Mouse (Mus musculus) monocyte, adult 5-6 weeks (primary cell): ENCODE measurements around the gene Trim14. TPM values are rescaled to one million over a fixed set of nuclear protein-coding genes. Genes with fewer than 3 reads are reported as not detected.

Experiments used
- ATAC-seq: fragments of 153-309, 156-312 bp; replicated peaks from 2 replicates; pipeline ENCODE4 v1.8.0; 2017; ENCODE audit warnings: mild to moderate bottlenecking; ENCODE audit not compliant: low TSS enrichment, insufficient number of reproducible peaks, severe bottlenecking, poor library complexity, low FRiP score
- total RNA-seq: library from RNA; stranded (forward); fragments of 200-1000, 200-491, 200-594 nt; gene quantifications from 3 replicates; pipeline ENCODE4 v1.2.3, GENCODE M21; 2017

Gene Trim14
- total RNA-seq, 1 experiment from 2014 or later = 19.8 TPM

DNA sequence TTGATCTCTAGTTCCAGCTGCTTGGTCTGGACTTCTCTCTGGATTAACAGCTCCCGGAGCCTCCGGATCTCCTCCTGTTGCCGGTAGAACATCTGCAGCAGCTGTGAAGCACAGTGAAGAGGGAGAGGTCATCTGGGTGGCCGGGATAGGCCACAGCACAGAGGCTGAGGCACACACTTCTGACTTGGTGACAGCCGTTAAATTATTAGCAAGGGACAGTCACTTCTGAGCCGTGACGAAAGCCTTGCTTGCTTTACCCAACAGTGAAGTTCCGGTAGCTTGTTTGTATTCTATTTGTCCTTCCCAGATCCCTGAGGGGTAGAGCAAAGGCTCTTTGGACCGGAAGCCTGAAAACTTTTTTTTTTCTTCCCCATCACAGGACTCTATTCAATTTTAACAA, 3.2 kb upstream of the Trim14 start:
- ATAC-seq = no peak

DNA sequence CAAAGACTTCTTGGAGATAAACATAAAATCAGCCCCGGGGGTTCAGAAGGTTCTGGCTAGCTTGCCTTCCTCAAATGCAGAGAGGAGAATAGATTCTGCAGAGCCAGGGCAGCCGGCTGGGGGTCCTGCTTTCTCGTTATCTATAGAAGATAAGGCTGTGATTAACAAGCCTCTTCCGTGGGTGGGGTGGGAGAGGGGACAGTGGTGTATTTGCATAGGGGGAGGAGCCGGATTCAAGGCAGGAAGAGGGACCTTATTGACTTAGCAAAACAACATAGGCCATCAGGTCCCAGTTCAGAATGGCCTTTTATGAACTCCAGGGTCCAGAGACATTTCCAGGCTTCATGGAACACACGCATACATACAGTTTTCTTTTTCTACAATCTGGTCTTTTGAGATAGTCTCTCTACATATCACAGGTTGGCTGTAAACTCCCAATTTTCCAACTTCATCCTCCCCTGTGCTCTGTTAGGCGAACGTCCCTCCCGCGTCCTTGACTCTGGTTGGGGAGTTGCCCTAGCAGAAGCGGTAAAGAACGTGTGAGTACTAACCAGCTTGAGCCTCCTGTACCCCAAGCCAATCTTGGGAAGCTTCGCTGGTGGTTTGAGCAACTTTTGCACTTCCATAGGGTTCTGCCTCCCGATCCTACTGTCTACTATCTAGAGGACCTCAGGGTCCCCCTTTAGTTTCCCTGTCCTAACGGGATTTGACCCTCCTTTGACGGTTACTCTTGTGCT, 679 bp downstream of the Trim14 start:
- ATAC-seq = no peak; the same call in 1 of the 2 replicates

DNA sequence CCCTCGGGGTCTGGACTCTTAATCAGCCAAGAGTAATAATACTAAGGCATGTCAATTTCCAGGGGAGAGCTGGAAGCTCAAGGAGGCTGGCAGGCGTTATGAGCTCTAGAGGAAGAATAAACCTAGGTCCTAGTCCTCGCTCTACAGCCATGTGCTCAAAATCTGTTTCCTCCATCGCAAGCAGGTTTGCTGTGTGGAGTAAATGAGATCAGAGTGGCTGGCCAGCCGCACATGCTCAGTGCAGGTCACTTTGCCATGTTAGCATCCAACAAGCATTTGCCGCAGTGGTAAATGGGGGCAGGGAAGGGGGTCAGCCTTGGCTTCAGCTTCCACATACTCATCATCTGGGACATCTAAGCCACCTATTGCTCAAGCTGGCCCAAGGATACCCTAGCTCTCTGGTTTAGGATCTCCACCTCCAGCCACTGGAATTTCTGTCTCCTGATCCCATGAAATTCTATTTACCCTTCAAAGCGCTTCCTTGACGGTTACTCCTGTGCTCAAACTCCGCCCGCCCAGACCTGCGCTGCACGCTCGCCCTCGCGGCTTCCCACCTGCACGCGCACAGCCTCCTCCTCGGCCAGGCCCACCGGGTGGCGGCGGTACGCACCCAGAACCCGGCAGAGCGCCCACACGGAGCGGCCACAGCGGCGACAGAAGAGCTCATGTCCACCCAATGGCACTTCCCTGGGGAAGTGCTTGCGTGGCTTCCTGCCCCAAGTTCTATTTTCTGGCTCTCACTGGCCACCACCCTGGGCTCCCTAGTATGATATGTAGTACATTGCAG, 1.8 kb downstream of the Trim14 start:
- ATAC-seq = peak; percentile 6; the same call in 1 of the 2 replicates

DNA sequence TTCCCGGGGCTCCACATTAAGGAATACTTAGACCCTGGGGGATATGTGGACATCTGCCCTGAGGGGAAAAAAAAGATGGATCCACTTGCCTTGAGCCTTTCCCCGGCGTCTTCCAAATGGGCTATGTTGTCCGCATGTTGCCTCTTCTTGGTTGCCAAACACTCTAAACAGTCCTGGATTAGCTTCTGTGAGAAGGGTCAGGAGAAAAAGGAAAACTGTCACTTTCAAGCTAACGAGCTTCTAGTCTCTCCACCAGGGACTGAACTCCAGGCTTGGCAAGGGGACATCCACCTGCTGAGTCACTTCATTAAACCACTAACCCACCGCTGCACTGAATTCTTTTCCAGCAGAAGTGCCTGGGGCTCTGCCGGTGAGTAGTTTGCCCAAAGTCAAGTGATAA, 3.0 kb downstream of the Trim14 start:
- no peak for ATAC-seq

DNA sequence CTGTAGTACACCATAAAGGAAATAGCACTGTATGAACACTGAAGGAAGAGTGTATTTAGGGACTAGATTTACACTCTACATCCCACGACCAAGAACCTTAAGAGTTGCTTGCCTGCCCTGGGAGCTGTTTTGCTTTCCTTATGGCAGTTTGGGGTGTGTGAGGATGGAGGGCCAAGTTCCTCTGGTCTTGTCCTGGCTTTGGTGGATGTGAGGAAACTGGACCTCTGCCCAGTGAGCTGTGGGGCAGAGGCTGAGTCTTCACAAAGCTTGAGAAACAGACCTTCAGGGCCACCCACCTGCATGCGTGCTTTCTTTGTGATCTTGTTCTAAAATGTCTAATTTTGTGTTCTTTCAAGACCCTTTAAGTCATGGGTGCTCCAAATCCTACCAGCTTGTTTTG, 3.4 kb downstream of the Trim14 start:
- no peak for ATAC-seq

DNA sequence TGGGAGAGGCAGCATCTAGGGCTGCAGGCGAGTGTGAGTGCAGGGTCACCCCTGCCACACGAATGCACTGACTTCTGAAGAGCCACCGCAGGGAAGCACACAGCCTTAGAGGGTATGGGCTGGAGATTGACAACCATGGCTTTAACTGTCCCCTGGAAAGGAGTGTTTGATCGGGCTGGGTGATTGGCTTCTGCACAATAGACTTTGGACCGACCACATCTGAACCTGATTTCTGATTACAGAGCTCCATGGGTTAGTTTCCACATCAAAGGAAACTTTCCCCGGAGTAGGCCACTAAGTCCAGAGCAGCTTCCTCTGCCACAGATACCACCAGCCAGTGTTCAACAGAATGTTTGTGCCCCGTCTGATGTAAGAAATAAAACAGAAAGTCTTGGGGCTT, 6.2 kb downstream of the Trim14 start:
- ATAC-seq = no peak

DNA sequence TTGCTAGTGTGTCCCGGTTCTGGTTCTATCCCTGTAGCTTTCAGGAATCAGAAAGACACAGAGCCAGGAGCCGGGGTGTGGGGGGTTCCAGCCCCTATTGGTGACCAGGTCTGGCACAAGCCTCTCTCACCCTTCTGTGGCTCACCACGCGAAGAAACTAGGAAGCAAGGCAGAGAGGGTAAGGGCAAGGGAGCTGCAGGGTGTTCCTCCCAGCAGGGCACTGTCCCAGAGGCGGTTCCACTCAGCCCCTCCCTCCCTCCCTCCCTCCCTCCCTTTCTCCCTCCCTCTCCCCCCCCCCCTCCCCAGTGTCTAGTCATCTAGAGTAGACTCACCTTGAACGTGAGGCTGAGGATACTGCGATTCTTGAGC, 8.4 kb downstream of the Trim14 start:
- ATAC-seq = peak; percentile 79

DNA sequence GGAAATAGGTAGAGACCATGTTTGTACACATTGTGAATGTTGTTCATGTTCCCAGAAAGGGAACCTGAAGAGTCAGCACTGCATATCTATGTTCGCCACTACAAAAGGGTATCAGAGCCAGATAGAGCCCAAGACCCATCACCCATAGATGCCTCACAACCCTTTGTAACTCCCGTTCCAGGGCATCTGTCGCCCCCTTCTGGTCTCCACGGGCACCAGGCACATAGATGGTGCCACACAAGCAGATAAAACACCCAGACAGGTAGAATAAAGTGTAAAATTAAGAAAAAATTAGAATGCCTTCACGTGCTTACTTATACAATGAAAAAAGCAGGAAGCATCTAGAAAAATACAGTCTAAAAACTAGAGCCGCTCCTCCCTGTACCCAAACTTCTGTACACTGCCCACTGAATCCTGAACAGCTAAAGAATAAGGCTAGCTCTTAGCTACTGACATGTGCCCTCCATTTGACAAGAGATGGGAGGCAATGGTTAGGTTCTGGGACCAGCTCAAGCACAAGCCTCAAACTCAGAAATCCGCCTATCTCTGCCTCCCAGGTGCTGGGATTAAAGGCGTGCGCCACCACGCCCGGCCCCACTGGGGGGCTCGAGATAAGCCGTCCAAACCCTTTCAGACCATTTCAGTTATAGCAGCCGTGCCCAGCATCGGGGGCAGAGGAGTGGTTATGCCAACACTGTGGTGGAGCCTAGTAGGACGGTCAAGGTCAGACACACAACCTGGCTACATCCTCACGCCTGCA, 9.0 kb downstream of the Trim14 start:
- ATAC-seq = 0 out of 2 replicates have a peak, but pooled peaks have one; percentile 18

DNA sequence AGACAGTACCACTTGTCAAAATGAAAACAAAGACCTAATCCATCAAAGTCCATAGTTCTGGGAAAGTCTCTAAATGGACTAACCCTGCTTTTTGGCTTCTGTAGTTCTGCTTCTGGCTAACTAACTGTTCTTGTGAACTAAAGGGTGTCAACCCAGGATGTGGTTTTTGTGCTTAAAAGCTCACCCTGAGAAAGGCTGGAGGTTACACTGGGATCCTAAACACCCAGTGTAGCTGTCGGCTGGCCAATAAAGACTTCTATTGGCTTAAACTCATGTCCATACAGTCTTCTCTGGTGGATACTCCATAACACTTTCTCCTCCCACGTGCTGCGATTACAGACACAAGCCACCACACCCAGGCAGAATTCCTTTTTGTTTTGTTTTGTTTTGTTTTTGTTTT, 9.7 kb downstream of the Trim14 start:
- no peak for ATAC-seq

DNA sequence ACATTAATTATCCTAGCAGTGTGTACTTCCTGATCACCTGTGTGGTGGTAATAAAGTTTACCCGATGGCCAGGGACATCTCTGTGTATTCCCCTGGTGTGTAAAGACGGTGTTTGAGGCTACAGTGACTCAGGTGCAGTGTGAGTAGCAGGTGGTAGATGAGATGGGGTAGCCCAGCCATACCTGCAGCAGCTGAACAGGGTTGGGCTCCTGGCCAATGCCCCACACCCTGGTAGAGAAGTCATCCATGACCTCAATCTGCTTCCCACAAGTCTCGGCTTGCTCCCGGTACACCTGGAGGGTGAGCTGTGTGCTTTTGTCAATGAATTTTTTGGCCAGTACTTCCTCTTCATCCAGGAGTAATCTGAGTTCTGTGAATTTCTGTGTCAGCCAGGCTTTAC, 12.6 kb downstream of the Trim14 start:
- no peak for ATAC-seq

DNA sequence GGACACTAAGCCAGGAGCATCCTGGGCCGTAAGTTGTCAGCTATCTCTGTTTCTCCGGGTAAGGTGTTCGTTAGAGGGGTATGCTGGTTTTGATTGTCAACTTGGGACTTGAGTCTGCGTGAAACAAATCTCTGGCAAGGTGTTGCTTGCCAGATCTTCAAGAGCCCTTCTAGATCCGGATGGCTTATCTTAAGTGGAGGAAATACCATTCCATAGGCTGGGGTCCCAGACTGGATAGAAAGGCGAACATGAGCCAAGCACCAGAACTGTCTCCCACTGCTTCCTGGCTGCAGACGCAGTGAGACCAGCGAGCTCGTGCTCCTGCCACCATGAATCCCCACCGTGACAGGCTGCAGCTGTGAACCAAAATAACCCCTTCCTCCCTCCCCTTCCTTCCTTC, 14.5 kb downstream of the Trim14 start:
- ATAC-seq = no peak

DNA sequence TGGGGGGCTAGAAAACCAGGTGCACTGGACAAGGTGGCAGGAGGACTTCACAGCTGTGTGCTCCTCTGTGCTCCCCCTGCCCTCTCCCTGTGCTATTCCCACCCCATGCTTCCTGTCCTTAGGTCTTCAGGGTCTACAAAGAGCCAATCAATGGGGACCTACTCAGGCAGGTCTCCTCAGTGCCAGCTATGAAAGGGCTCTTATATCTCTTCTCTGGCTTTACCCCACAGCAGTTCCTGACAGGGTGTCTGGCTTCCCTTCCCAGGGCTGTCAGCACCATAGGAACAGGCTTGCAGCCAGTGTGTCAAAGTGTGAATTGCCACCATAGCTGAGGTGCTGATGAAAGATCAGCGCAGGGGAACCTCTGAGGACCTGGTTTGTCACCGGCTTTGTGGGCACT, 15.4 kb downstream of the Trim14 start:
- ATAC-seq = no peak

DNA sequence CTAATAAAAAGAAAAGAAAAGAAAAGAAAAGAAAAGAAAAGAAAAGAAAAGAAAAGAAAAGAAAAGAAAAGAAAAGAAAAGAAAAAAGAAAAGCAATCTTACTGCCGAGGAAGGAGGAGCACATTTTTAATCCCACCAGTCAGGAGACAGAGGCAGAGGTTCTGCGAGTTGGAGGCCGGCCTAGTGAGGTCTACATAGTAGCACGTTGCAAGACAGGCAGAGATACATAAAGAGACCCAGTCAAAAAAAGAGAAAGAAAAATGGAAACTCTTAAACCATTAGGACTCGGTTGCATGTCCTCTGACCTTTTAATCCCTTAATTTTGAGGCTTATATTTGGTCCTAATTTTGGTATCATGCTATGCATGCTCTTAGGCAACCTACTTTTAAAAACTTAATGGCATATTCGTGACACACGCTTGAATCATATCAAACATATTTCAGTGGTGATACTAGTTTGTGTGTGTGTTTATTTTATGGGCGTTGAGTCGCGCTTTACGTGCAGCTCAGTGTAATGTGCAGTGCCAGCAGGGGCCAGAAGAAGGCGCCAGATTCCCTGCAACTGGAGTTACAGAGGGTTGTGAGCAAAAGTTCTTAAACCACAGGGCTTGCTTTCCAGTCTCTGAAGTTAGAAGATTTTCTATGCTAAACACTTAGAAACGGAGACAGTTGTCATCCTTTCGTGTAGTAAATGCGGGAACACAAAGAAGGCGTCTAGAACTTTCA, 28.0 kb downstream of the Trim14 start:
- ATAC-seq = peak; percentile 68

DNA sequence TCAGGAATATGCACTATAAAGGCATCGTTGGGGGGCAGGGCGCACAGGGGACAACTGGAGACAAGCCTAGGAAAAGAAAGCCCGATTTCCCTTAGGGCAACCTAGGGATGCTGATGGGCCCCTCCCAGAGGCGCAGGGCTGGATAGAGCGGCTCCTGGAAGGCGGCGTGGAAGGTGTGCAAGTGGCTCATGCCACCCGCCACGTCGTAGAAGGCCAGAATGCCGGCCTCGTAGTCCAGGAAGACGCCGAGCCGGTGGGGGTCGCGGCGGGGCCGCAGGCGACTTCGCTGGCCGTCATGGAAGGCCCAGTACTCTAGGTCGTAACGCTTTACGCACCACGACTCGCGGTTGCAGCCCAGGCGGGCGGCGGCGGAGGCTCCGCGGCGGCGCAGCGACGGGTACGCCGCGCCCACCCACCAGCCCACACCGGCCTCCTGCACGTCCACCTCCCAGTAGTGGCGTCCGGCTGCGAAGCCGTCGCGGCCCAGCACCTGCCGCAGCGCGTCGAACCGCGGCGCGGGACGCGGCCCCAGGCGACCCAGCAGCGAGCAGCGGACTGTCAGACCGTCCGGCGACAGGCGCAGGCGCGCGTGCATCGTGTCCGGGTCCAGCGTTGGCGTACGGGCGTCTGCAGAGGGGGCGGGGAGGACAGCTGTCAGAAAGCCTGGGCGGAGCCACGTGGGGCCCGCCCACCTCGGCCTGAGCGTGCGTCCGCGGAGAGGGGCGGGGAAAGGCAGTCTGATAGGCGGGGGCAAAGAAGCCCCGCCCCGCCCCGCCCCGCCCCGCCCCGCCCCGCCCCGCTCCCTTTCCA, 28.9 kb downstream of the Trim14 start:
- ATAC-seq = peak; percentile 90

DNA sequence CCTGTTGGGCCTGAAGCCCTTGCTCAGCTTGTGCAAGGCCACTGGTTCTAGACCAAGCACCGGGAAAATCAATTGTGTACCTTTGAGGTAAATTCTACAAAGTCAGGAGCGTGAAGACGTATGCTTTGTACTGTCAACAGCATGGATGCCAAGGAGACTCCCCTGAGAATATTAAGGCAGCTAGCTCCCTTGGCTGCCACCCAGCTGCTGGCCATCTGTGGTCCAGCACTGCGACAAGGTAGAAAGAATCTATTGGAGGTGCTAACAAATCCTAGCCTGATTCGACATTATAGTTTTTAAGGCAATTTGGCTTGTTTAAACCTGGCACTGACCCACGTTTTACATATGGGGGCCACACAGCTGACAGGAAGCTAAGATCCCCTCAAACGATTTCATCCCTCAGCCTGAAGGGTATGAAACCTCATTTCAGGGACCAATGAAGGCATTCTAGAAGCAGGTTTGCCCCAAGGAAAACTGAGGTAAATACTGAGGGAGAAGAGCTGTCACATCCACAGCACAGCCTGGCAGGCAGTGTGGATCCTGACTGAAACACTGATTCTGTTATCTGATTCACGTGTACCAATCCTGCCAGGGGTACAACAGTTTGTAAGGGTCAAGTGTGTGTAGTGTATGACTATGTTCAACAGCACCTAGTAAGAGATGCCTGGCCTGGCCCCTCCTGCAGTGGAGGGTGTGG, 30.4 kb downstream of the Trim14 start:
- ATAC-seq = no peak

DNA sequence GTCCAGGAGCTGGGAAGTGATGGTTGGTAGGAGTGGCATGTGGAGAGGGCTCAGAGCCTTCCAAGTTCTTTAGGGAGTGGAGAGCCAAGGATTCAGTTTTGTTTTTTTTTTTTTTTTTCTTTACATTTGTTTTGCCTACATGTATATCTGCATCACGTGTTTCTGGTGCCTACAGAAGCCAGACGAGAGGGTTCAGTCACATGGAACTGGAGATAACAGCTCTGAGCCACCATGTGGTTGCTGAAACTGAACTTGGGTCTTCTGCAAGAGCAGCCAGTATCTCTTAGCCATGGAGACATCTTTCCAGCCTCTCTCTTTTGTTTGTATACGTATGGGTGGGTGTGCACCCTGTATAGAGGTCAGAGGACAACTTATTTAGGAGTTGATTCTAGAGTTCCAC, 32.1 kb downstream of the Trim14 start:
- ATAC-seq = no peak

DNA sequence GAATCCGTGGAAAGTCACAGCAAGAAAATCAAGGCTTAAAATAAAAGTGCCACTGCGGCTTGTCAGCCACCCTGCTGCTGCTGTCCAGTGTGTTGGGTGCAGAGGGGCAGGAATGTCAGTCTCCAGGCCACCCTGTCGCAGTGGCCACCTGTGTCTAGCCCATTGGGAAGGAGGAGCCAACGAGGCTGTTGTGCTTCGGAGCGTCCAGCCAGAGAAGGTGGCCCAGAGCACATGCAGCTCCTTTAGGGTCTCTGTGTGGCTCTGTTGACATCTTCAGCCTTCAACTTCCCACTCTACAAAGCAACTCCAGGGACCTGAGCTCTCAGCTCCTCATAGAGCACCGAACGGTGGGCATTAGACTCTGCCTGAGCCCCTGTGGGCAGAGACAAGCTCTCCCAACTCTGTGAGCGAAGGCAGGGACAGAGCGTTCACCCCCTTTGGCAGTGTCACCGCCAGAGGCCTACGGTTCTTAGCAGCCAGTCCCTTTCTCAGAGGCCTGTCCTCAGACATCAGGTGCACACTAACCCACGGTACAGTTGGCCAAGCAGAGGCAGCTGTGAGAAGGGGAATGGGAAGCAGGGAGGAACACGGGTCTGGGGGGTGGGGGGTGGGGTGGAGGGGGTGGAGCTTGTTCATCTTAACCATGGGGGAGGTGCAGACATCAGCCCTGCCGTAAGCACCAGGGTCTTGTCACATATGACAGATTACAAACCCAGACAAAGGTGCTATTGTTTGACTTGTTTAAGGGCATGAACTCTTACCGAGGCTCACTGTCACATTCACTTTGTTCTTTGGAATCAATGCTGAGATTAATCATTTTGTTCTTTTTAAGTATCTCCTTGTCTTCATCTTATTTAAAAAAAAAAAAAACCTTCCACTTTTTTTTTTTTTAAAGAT, 33.1 kb downstream of the Trim14 start:
- ATAC-seq = no peak
